Mouse (Mus musculus): ENCODE measurements around the gene Gm5089.
"Not testable (repeated sequence)": the region's sequence is repeated elsewhere in the genome, so short reads cannot be mapped to it uniquely, and the experiment has no call there.

Gene Gm5089

GRCm38 (mm10) chr14:122477261-122477671 lies 26.4 kb upstream of the Gm5089 start:
- DNase-seq = no peak

GRCm38 (mm10) chr14:122476822-122477215 lies 25.9 kb upstream of the Gm5089 start:
- no peak for DNase-seq

- no peak for DNase-seq
Measured at GRCm38 (mm10) chr14:122476041-122476821, 25.3 kb upstream of the Gm5089 start.

- no peak for DNase-seq
Measured at GRCm38 (mm10) chr14:122475557-122476040, 24.7 kb upstream of the Gm5089 start.

- no peak for DNase-seq
Measured at GRCm38 (mm10) chr14:122474891-122475556, 24.1 kb upstream of the Gm5089 start, which contains the start of gene Zic2. Gene Zic2 (plus strand): TSS chr14:122475435.

GRCm38 (mm10) chr14:122474041-122474890 lies 23.4 kb upstream of the Gm5089 start:
- no peak for DNase-seq

- DNase-seq = no peak
Measured at GRCm38 (mm10) chr14:122473211-122473751, 22.4 kb upstream of the Gm5089 start.

- no peak for DNase-seq
Measured at GRCm38 (mm10) chr14:122472647-122473046, 21.7 kb upstream of the Gm5089 start.

GRCm38 (mm10) chr14:122472161-122472560 lies 21.2 kb upstream of the Gm5089 start:
- DNase-seq = no peak

- DNase-seq = no peak
Measured at GRCm38 (mm10) chr14:122471449-122472085, 20.7 kb upstream of the Gm5089 start.

- no peak for DNase-seq
Measured at GRCm38 (mm10) chr14:122468971-122469755, 18.2 kb upstream of the Gm5089 start.

- no peak for DNase-seq
Measured at GRCm38 (mm10) chr14:122467926-122468841, 17.3 kb upstream of the Gm5089 start.

GRCm38 (mm10) chr14:122466756-122467362 lies 15.9 kb upstream of the Gm5089 start:
- no peak for DNase-seq

- no peak for DNase-seq
Measured at GRCm38 (mm10) chr14:122465931-122466490, 15.1 kb upstream of the Gm5089 start.

GRCm38 (mm10) chr14:122464763-122465741 lies 14.1 kb upstream of the Gm5089 start, which contains the start of gene Zic5:
Gene Zic5 (minus strand): TSS chr14:122465677.
- no peak for DNase-seq

GRCm38 (mm10) chr14:122464351-122464762 lies 13.4 kb upstream of the Gm5089 start:
- no peak for DNase-seq

GRCm38 (mm10) chr14:122463734-122464341 lies 12.9 kb upstream of the Gm5089 start:
- not testable (repeated sequence) for DNase-seq
